Mouse (Mus musculus): Measurements from ENCODE around the gene Gpr1. TPM values are rescaled to one million over a fixed set of nuclear protein-coding genes. Genes with fewer than 3 reads are reported as not detected.
"Not testable (repeated sequence)": the region's sequence is repeated elsewhere in the genome, so short reads cannot be mapped to it uniquely, and the experiment has no call there.

Gpr1 gene
- polyA plus RNA-seq, 1 experiment from 2014 or later: 0.08 TPM

GRCm38 (mm10) chr1:63140231-63140630, 74.1 kb downstream of the Gpr1 start:
- TF ChIP-seq CTCF (IDR thresholded peaks at IDR 0.05; ENCODE audit: low read depth): no peak
- Histone ChIP-seq H3K4me2 (replicated peaks; ENCODE audit: low read depth) (no peak overlapping the region), H3K4me1 (replicated peaks; ENCODE audit: control insufficient read depth, insufficient read depth, low read length) (no peaks in the 10 kb centered on the region), H3K9ac (ENCODE audit: low read depth, low read length) (no peak overlapping the region), H3K36me3 (ENCODE audit: control insufficient read depth, insufficient read depth) (peaks cover 46% of the 10 kb centered on the region), H3K27me3 (replicated peaks; ENCODE audit: control insufficient read depth, insufficient read depth, low read length) (no peaks in the 10 kb centered on the region), H3K4me3 (ENCODE audit: low read depth, low read length) (no peak overlapping the region), H3K27ac (ENCODE audit: low read depth, low read length) (no peak overlapping the region; the same call in 1 of the 2 replicates), H3K9me3 (ENCODE audit: control insufficient read depth) (no peaks in the 10 kb centered on the region)
- 96% methylated on average over 13 of the region's 13 CpGs for WGBS
- no peak for ATAC-seq

GRCm38 (mm10) chr1:63138586-63138985, 75.8 kb downstream of the Gpr1 start:
- H3K27me3 ChIP-seq (replicated peaks; ENCODE audit: control insufficient read depth, insufficient read depth, low read length); ATAC-seq; H3K27ac ChIP-seq (ENCODE audit: low read depth, low read length); H3K4me3 ChIP-seq (ENCODE audit: low read depth, low read length); H3K4me1 ChIP-seq (replicated peaks; ENCODE audit: control insufficient read depth, insufficient read depth, low read length); H3K4me2 ChIP-seq (replicated peaks; ENCODE audit: low read depth); H3K9me3 ChIP-seq (ENCODE audit: control insufficient read depth); H3K9ac ChIP-seq (ENCODE audit: low read depth, low read length): not testable (repeated sequence)
- 76% methylated on average over 1 of the region's 1 CpGs for WGBS
- peaks cover 29% of the 10 kb centered on the region for H3K36me3 ChIP-seq (ENCODE audit: control insufficient read depth, insufficient read depth)

GRCm38 (mm10) chr1:63137971-63138370, 76.4 kb downstream of the Gpr1 start:
- no peaks in the 10 kb centered on the region for H3K4me1 ChIP-seq (replicated peaks; ENCODE audit: control insufficient read depth, insufficient read depth, low read length)
- no peak for ATAC-seq
- peaks cover 24% of the 10 kb centered on the region for H3K36me3 ChIP-seq (ENCODE audit: control insufficient read depth, insufficient read depth)
- WGBS: 73% methylated on average over 2 of the region's 2 CpGs
- H3K9ac ChIP-seq (ENCODE audit: low read depth, low read length): no peak overlapping the region
- no peak overlapping the region for H3K27ac ChIP-seq (ENCODE audit: low read depth, low read length)
- H3K9me3 ChIP-seq (ENCODE audit: control insufficient read depth): no peaks in the 10 kb centered on the region
- H3K4me3 ChIP-seq (ENCODE audit: low read depth, low read length): no peak overlapping the region
- H3K27me3 ChIP-seq (replicated peaks; ENCODE audit: control insufficient read depth, insufficient read depth, low read length): no peaks in the 10 kb centered on the region
- no peak overlapping the region for H3K4me2 ChIP-seq (replicated peaks; ENCODE audit: low read depth)
- no peak for TF ChIP-seq CTCF (IDR thresholded peaks at IDR 0.05; ENCODE audit: low read depth)

GRCm38 (mm10) chr1:63134530-63134929, 79.8 kb downstream of the Gpr1 start:
- Histone ChIP-seq H3K9ac (ENCODE audit: low read depth, low read length) (no peak overlapping the region), H3K9me3 (ENCODE audit: control insufficient read depth) (no peaks in the 10 kb centered on the region), H3K4me2 (replicated peaks; ENCODE audit: low read depth) (no peak overlapping the region), H3K36me3 (ENCODE audit: control insufficient read depth, insufficient read depth) (peaks cover 6% of the 10 kb centered on the region), H3K27ac (ENCODE audit: low read depth, low read length) (no peak overlapping the region), H3K4me1 (replicated peaks; ENCODE audit: control insufficient read depth, insufficient read depth, low read length) (no peaks in the 10 kb centered on the region), H3K4me3 (ENCODE audit: low read depth, low read length) (no peak overlapping the region), H3K27me3 (replicated peaks; ENCODE audit: control insufficient read depth, insufficient read depth, low read length) (no peaks in the 10 kb centered on the region)
- WGBS: 80% methylated on average over 3 of the region's 3 CpGs
- TF ChIP-seq CTCF (IDR thresholded peaks at IDR 0.05; ENCODE audit: low read depth): no peak
- ATAC-seq: no peak

Small RNA genes lying within 50 kb of the gene (microRNA-seq; reads per million reads assigned to microRNA genes)
- gene Gm24557 (not detected), gene Gm27512 (not detected)

Other genes starting within 250 kb of the Gpr1 start
- gene Ino80d, start 99.9 kb downstream of the Gpr1 start, polyA plus RNA-seq (2015; fragmentation: Nextera tagmentation; extraction: Ambion mirVana): 5.7 and 6.7 TPM in 2 replicates
- gene Eef1b2, start 37.7 kb downstream of the Gpr1 start, polyA plus RNA-seq (2015; fragmentation: Nextera tagmentation; extraction: Ambion mirVana): 316 and 324 TPM in 2 replicates
- 124 and 129 TPM in 2 replicates for gene Ndufs1, start 37.7 kb downstream of the Gpr1 start, polyA plus RNA-seq (2015; fragmentation: Nextera tagmentation; extraction: Ambion mirVana)
- 1.8 and 1.9 TPM in 2 replicates for gene Zdbf2, start 58.7 kb upstream of the Gpr1 start, polyA plus RNA-seq (2015; fragmentation: Nextera tagmentation; extraction: Ambion mirVana)
- gene Adam23, start 231.3 kb upstream of the Gpr1 start, polyA plus RNA-seq (2015; fragmentation: Nextera tagmentation; extraction: Ambion mirVana): 1.2 and 1.3 TPM in 2 replicates

Measured in intestine, postnatal 0 days (tissue).